Mouse (Mus musculus) thymus, postnatal 4 days (tissue): ENCODE results near the gene Lingo4.

Source experiments
- DNase-seq: peaks from one replicate; pipeline ENCODE4 v3.0.0; 2021

The Lingo4 gene

GRCm38 (mm10) chr3:94388047-94388446 is 10.3 kb upstream of the Lingo4 start:
- DNase-seq: peak; percentile 84

- DNase-seq: peak; percentile 45
Measured at GRCm38 (mm10) chr3:94389420-94389819, 8.9 kb upstream of the Lingo4 start.

- peak; percentile 22 for DNase-seq
Measured at GRCm38 (mm10) chr3:94391001-94391400, 7.3 kb upstream of the Lingo4 start.

GRCm38 (mm10) chr3:94392128-94392527 is 6.2 kb upstream of the Lingo4 start:
- peak; percentile 4 for DNase-seq

GRCm38 (mm10) chr3:94393049-94393448 is 5.3 kb upstream of the Lingo4 start:
- peak; percentile 14 for DNase-seq

GRCm38 (mm10) chr3:94396336-94396735 is 2.0 kb upstream of the Lingo4 start:
- DNase-seq: no peak

GRCm38 (mm10) chr3:94396851-94397250 is 1.5 kb upstream of the Lingo4 start:
- DNase-seq: no peak

- DNase-seq: peak; percentile 72
Measured at GRCm38 (mm10) chr3:94398943-94399481, 695 bp downstream of the Lingo4 start.

GRCm38 (mm10) chr3:94399663-94400310 is 1.5 kb downstream of the Lingo4 start:
- DNase-seq: peak; percentile 40

GRCm38 (mm10) chr3:94402451-94402850 is 4.1 kb downstream of the Lingo4 start:
- DNase-seq: no peak

GRCm38 (mm10) chr3:94404366-94405054 is 6.2 kb downstream of the Lingo4 start:
- DNase-seq: peak; percentile 63

- DNase-seq: no peak
Measured at GRCm38 (mm10) chr3:94405561-94405960, 7.2 kb downstream of the Lingo4 start.

- peak; percentile 75 for DNase-seq
Measured at GRCm38 (mm10) chr3:94412530-94412929, 14.2 kb downstream of the Lingo4 start.

GRCm38 (mm10) chr3:94413031-94413679 is 14.8 kb downstream of the Lingo4 start, which contains the start of gene Tdrkh:
Tdrkh (plus strand) TSS chr3:94413273.
- peak; percentile 96 for DNase-seq

GRCm38 (mm10) chr3:94430980-94431379 is 32.7 kb downstream of the Lingo4 start:
- DNase-seq: no peak

- DNase-seq: no peak
Measured at GRCm38 (mm10) chr3:94434305-94434704, 36.0 kb downstream of the Lingo4 start.

GRCm38 (mm10) chr3:94436420-94436819 is 38.1 kb downstream of the Lingo4 start:
- DNase-seq: no peak

- no peak for DNase-seq
Measured at GRCm38 (mm10) chr3:94441182-94441581, 42.9 kb downstream of the Lingo4 start.

- DNase-seq: peak; percentile 98
Measured at GRCm38 (mm10) chr3:94442951-94443596, 44.8 kb downstream of the Lingo4 start, which contains the start of gene Mrpl9. Mrpl9 (plus strand) TSS chr3:94443318.

GRCm38 (mm10) chr3:94443597-94443964 is 45.3 kb downstream of the Lingo4 start, which contains the start of gene Oaz3:
Oaz3 (minus strand) TSS chr3:94443915.
- no peak for DNase-seq

- DNase-seq: no peak
Measured at GRCm38 (mm10) chr3:94449377-94449776, 51.1 kb downstream of the Lingo4 start.
